Mouse (Mus musculus): ENCODE results near the gene Gm42674.
A peak's percentile ranks its signal among the peaks of the same experiment; 100 is the strongest.

Gene Gm42674

GRCm38 (mm10) chr3:90598212-90598611 is 3.5 kb upstream of the Gm42674 start:
- ATAC-seq (ENCODE audit: low TSS enrichment) = no peak

GRCm38 (mm10) chr3:90599401-90599800 is 2.3 kb upstream of the Gm42674 start:
- no peak for ATAC-seq (ENCODE audit: low TSS enrichment)

- ATAC-seq (ENCODE audit: low TSS enrichment) = no peak
Measured at GRCm38 (mm10) chr3:90600036-90600435, 1.7 kb upstream of the Gm42674 start.

DNA sequence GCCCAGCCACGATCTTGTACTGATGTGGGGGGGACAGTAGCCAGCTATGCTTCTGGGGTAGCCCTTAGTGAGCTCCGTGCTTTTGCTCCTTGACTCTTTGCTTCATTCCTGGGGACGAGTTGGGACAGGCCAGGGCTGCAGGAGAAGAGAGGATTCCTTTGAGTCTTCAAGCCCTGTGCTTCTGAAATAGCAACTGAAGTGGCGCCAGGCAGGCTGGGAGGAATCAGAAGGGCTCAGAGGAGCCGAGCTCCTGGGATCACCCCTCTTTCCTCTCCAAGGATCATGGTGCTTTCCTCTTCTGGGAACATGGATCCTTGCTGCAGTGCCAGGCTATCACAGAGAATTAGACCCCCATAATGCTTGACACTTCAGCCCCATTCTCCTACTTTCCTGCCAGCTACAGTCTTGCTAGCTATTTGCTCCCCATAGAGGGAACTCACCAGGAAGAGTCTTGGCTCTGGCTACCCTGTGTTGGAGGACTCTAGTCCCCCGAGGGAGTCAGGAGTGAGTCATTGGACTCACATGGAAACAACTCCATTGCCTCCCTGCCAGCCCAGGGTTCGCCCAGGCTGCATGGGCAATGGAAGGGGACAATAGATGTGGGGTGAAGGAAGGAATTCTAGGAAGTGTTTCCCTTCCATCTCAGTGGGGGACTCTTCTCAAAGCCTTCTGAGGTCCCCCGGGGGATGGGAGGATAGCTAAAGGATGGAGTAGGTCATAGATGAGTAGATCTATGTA is 1.1 kb upstream of the Gm42674 start:
- ATAC-seq (ENCODE audit: low TSS enrichment) = peak; percentile 67

GRCm38 (mm10) chr3:90603623-90604022 is 1.9 kb downstream of the Gm42674 start, which contains the start of gene S100a4:
S100a4 (plus strand) TSS chr3:90603771.
- ATAC-seq (ENCODE audit: low TSS enrichment) = no peak

- peak; percentile 56 for ATAC-seq (ENCODE audit: low TSS enrichment)
Measured at GRCm38 (mm10) chr3:90604416-90604815, 2.7 kb downstream of the Gm42674 start.

DNA sequence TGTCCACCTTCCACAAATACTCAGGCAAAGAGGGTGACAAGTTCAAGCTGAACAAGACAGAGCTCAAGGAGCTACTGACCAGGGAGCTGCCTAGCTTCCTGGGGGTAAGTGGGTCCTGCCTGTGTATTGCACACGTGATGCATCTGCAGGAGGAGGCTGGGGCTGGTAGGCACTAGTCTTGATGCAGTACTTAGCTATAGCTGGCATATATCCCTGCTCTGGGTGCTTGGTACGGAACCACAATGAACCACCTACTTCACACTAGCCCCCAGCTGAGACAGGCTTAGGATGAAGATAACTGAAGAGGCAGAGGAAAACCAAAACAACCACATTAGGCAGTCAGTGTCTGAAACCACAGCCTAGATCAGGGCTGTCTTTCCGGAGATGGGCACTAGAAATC is 3.3 kb downstream of the Gm42674 start:
- peak; percentile 32 for ATAC-seq (ENCODE audit: low TSS enrichment)

GRCm38 (mm10) chr3:90605736-90606135 is 4.0 kb downstream of the Gm42674 start:
- no peak for ATAC-seq (ENCODE audit: low TSS enrichment)

GRCm38 (mm10) chr3:90606185-90606584 is 4.5 kb downstream of the Gm42674 start:
- no peak for ATAC-seq (ENCODE audit: low TSS enrichment)

DNA sequence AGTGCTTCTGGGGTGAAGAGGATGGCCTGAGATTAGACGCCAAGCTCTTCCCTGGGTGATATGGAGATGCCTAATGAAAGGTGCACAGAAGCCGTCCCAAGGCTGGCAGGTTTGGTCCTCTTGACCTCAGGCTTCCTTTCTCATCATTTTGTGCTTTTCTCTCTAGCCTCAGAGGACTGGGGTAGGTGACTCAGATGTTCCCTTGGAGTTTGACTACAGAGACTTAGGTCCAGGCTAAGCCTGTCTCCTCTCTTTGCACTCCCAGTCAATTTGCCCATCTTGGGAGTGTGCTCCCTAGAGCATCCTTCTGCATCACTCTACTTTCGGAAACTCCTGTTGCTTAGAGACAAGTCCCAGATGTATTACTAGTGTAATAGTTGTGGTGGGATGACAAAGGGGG is 5.7 kb downstream of the Gm42674 start:
- ATAC-seq (ENCODE audit: low TSS enrichment) = no peak

DNA sequence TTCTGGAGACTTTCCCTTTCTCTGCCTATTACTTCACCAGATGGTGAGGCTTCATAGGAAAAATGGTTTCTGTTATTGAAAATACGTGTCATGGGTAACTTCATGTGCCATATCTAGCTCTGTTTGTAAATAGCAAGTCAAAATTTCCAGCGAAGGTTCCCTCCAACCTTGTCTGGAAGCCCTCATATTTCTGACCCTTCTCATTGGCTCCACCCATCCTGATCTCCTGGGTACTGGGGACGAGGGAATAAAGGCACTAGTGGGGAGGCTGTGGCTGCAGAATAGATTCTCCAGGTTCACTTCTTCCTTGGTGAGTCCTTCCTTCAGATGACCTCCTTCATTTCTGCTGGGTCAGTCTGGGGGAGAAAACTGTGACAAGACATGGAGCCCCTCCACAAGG is 6.5 kb downstream of the Gm42674 start, which contains the start of gene S100a5:
Gene S100a5, plus strand, starts transcription at position 301 of the 400 bp plus-strand sequence.
- no peak for ATAC-seq (ENCODE audit: low TSS enrichment)

- no peak for ATAC-seq (ENCODE audit: low TSS enrichment)
Measured at GRCm38 (mm10) chr3:90609102-90609501, 7.4 kb downstream of the Gm42674 start.

DNA sequence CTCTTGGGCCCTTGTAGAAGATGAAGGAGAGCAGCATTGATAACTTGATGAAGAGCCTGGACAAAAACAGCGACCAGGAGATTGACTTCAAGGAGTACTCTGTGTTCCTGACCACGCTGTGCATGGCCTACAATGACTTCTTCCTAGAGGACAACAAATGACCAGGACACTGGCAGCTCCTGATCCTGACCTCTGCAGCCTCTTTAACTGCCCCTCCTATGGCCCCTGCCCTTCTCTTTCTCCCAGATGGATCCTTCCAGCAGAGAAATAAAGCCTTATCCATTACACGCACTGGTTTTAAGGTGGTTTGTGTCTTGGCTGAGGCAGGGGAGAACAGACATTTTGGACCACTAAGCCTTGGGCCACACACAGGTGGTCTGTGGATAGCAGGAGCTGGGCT is 9.8 kb downstream of the Gm42674 start:
- no peak for ATAC-seq (ENCODE audit: low TSS enrichment)

- no peak for ATAC-seq (ENCODE audit: low TSS enrichment)
Measured at GRCm38 (mm10) chr3:90612061-90612460, 10.4 kb downstream of the Gm42674 start.

DNA sequence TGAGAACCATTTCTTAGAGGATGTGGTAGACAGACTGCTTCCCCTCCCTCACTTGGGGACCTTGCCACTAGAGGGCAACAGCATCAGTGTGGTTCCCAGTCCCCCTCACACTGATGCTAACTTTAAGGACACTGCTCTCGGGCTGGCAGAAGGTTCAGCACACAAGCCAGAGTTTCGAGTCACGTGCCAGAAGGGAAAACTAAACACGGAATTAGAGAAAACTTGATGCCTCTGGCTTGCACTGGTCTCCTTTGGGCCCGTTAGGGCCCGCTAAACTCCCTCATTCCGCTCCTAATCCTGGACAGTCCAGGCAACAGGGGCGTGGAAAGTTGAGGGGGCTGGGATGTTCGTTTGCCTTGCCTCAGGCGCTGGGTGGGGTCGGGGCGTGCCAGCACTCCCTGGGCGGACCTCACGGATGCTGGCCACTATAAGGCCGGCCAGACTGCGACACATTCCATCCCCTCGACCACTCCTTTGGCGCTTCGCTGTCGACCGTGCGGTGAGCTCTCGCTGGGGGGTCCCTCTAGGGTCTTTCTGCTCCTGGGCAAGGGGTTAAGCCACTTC is 11.1 kb downstream of the Gm42674 start, which contains the start of gene S100a6:
Gene S100a6, plus strand, starts transcription at position 155 of the 564 bp plus-strand sequence.
- ATAC-seq (ENCODE audit: low TSS enrichment) = peak; percentile 70

DNA sequence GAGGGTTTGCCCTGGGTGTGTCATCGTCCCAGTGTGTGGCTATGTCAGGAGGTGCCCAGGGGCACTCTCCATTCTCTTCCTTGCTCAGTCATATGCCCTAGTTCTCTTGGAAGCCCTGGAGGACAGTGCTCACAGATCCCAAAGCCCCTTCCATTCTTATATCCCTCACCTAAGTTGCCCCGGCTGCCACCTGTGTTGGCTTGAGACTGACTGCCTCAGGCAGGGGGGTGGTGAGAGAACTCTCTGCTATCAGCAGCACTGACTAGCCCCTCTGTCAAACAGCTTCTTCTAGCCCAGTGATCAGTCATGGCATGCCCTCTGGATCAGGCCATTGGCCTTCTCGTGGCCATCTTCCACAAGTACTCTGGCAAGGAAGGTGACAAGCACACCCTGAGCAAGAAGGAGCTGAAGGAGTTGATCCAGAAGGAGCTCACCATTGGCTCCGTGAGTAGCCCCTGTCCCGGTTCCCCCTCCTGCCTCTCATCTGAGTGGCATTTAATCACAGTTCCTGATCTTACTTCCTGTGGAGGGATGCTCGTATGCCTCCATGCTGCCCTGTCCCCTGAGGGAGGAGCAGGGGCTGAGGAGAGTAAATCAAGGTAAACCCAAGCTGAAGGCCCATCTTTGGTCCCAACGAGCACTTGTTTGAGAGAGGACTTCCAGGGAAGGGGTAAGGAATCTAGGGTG is 11.9 kb downstream of the Gm42674 start:
- no peak for ATAC-seq (ENCODE audit: low TSS enrichment)

DNA sequence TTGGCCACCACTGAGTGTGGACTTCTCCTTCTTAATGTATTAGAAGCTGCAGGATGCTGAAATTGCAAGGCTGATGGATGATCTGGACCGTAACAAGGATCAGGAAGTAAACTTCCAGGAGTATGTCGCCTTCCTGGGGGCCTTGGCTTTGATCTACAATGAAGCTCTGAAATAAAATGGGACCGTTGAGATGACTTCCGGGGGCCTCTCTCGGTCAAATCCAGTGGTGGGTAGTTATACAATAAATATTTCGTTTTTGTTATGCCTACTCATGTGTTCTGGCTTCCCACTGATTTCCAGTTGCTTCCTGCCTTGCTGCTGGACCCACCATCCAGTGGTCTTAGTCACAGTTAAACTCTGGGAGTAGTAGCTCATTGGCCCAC is 12.4 kb downstream of the Gm42674 start:
- no peak for ATAC-seq (ENCODE audit: low TSS enrichment)

DNA sequence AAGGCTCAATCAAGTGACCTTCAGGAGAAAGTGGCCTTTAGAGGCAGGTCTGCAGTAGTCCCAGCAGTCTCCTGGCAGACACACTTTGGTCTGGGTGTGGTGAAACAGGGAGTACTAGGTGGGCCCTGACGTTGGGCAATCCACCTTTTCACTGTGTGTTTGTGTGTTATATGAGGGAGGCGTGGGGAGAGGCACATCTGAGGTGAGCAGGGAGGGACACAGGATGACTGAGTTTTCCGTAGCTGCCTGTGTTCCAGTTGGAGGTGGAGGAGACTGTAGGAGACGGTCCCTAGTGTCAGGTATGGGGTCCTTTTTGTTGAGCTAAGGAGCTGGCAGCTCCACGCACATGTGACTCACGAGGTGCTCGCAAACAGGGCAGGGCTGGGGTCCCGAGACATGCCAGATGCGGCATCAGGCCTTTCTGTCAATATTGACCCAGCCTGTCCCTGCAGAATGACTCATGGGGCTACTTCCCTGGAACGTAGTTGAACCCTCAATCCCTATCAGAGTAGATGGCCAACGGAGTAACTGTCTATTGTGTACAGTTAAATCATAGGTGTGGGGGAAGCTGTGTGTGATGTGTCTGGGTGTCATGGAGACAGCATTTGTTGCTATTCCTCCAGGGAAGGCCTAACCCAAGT is 13.0 kb downstream of the Gm42674 start:
- ATAC-seq (ENCODE audit: low TSS enrichment) = no peak

- ATAC-seq (ENCODE audit: low TSS enrichment) = peak; percentile 94
Measured at GRCm38 (mm10) chr3:90615415-90615814, 13.7 kb downstream of the Gm42674 start.

- no peak for ATAC-seq (ENCODE audit: low TSS enrichment)
Measured at GRCm38 (mm10) chr3:90615911-90616310, 14.2 kb downstream of the Gm42674 start.

DNA sequence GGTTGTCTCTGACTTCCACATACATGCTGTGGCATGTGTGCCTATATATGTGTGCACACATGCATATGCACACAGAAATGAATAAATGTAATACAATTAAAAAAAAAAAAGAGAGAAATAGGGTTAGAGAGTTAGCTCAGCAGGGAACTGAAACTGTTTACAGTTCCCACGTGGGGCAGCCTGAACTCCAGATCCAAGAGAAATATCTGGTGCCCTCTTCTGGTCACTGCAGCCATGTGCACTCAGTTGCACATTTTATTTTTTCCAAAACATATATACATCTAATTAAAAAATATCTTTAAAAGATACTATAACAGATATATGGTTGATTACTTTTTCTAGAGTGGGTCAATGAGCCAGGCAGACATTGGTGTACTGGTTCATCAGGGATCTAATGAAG is 15.9 kb downstream of the Gm42674 start:
- ATAC-seq (ENCODE audit: low TSS enrichment) = no peak

DNA sequence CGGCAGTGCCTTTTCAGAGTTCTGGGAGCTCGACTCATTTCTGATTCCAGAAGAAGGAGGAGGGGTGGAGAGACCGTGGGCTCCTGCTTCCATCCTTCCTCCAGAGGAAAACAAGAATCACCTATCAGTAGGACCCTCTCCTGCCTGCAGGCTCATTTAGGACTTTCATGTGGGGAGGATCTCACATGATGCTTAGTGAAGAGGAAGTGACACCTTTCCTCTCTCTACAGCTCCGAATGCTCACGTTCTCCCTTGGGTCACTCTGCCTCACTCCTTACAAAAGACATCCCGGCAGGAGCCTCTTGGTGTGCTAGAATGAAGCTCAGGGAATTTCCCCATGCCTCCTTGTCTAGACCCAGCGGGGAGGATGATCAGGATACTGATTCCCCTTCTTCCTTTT is 19.8 kb downstream of the Gm42674 start:
- ATAC-seq (ENCODE audit: low TSS enrichment) = no peak
